20 mouse cellular contexts compared by ENCODE assay signal in the genomic region with DNA sequence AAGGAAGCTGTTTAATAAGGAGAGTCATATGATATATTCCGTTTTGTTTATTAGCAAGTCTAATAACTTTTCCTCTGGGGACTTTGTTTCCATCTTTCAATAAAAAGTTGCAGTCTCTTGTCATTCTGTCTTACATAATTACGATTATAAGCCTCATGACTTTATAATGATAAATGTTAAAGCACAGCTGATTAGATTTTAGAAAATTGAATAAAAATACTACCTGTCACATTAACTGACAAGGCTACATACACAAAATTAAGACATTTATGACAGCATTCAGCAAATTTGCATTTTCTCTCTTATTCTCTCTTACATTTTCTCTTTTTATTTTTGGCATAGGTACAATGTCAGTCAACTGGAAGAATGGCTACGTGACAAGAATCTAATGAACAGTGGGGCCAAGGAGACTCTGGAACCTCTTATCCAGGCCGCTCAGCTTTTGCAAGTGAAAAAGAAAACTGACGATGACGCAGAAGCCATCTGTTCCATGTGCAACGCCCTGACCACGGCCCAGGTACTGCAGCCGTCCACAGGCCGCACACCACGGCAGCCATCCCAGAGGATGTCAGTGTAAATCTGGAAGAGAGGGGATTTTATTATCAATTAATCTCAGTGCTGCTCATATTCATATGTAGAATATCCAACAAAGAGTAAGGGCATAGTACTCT. TPM values are rescaled to one million over a fixed set of nuclear protein-coding genes. Genes with fewer than 3 reads are reported as not detected.
DNase-seq lines count a peak whose midpoint lies in the region; ATAC-seq and TF ChIP-seq lines count a peak whose summit lies in the region.
"Had no signal": no experiment of that assay in that cellular context is flagged by ENCODE, and none has a peak within 500 bp of the region (broad histone marks: within the 10 kb centered on the region; RNA-seq: fewer than 3 reads in every experiment).

No protein-coding gene starts in this region.

- WGBS in forebrain, embryonic 16.5 days = 69% methylated on average over 11 of the region's 11 CpGs

- no peaks in the 10 kb centered on the region for H3K9me3 ChIP-seq in forebrain, embryonic 16.5 days (ENCODE audit: control insufficient read depth, low read length)
- H3K9me3 ChIP-seq: embryonic facial prominence, embryonic 10.5 days; heart, embryonic 13.5 days had no signal

- H3K4me3 ChIP-seq in layer of hippocampus, adult 2 months = no peak overlapping the region
- H3K4me3 ChIP-seq in forebrain, embryonic 16.5 days (replicated peaks; ENCODE audit: low read length) = no peak overlapping the region
- H3K4me3 ChIP-seq: embryonic facial prominence, embryonic 10.5 days; heart, adult 2 months; heart, embryonic 13.5 days had no signal

- no peak overlapping the region for H3K4me2 ChIP-seq in forebrain, embryonic 16.5 days (ENCODE audit: low read length)
- H3K4me2 ChIP-seq: heart, embryonic 13.5 days had no signal

- no peak overlapping the region for H3K9ac ChIP-seq in forebrain, embryonic 16.5 days (replicated peaks; ENCODE audit: low read depth, low read length)
- H3K9ac ChIP-seq: heart, embryonic 13.5 days had no signal

- peak overlapping the region; percentile 59 for H3K27ac ChIP-seq in layer of hippocampus, adult 2 months
- H3K27ac ChIP-seq in forebrain, embryonic 16.5 days (ENCODE audit: low read length) = no peak overlapping the region
- H3K27ac ChIP-seq: embryonic facial prominence, embryonic 10.5 days; heart, adult 2 months; heart, embryonic 13.5 days; kidney, postnatal 0 days; macrophage; stomach, postnatal 0 days had no signal

- DNase-seq in cerebellum, adult 11 months = peak; percentile 40
- no peak for DNase-seq in layer of hippocampus, adult 2 months (ENCODE audit: low spot score in 2 of 2)
- DNase-seq in layer of hippocampus, adult 8-10 months (ENCODE audit: low spot score in 2 of 2) = no peak
- DNase-seq in cerebellum, adult 9-11 months = peak; percentile 71
- DNase-seq in heart, adult 11 months = no peak
- DNase-seq in spleen, adult 12 weeks (ENCODE audit: low spot score) = no peak
- DNase-seq: adrenal gland, postnatal 14 days; gastrocnemius, postnatal 14 days; heart, adult 2 months; heart, postnatal 14 days; kidney, adult 11 months had no signal

- no peaks in the 10 kb centered on the region for H3K27me3 ChIP-seq in forebrain, embryonic 16.5 days (replicated peaks; ENCODE audit: control insufficient read depth, insufficient read depth, low read length)
- H3K27me3 ChIP-seq: heart, embryonic 13.5 days had no signal

- H3K36me3 ChIP-seq in forebrain, embryonic 16.5 days (ENCODE audit: control insufficient read depth, insufficient read depth) = peaks cover 29% of the 10 kb centered on the region

- 0 out of 2 replicates have a peak, but pooled peaks cover 2% of the 10 kb centered on the region for H3K4me1 ChIP-seq in forebrain, embryonic 16.5 days (replicated peaks; ENCODE audit: control insufficient read depth, insufficient read depth, low read length)
- H3K4me1 ChIP-seq: embryonic facial prominence, embryonic 10.5 days had no signal

- no peak for ATAC-seq in cerebellum, adult (ENCODE audit: insufficient number of reproducible peaks, low FRiP score, low TSS enrichment)
- peak; percentile 65 for ATAC-seq in forebrain, embryonic 16.5 days
- ATAC-seq: lung, postnatal 0 days; midbrain, embryonic 16.5 days had no signal

- no peak for TF ChIP-seq CTCF in layer of hippocampus, adult 2 months (conservative IDR thresholded peaks at IDR 0.05)

RNA-seq across cellular contexts. Expression of gene Myo5c, which starts 16.9 kb away (rescaled TPM):
- total RNA-seq in layer of hippocampus, adult 2 months (2021) = under 1 TPM; 0.59 to 0.81 TPM
- total RNA-seq in layer of hippocampus, adult 8-10 months (2022) = 1 to 10 TPM; 1.7 to 2.1 (median 1.9) TPM
- polyA plus RNA-seq in forebrain, embryonic 16.5 days (2015; fragmentation: Nextera tagmentation; extraction: Ambion mirVana) = 0.31 and 0.47 TPM in 2 replicates
- polyA plus RNA-seq: macrophage had no signal

Comparison
In these comparisons a context has a peak if more than half of its experiments do, and no peak if none do; other contexts are left out.
1. DNase-seq: peak in cerebellum, adult 11 months (single experiment) and cerebellum, adult 9-11 months (single experiment); none in layer of hippocampus, adult 2 months (0 of 2), layer of hippocampus, adult 8-10 months (0 of 2), heart, adult 11 months (single experiment) and spleen, adult 12 weeks (single experiment).